Mouse (Mus musculus) frontal cortex, postnatal 10 days (tissue): ENCODE results near the gene Nwd2.

Experiments used
- DNase-seq, 2 experiments: peaks; one replicate each; pipeline ENCODE4 v3.0.0; 2022; ENCODE audit warnings: low spot score in 2 of 2, mixed read lengths in 1 of 2

Nwd2 gene

DNA sequence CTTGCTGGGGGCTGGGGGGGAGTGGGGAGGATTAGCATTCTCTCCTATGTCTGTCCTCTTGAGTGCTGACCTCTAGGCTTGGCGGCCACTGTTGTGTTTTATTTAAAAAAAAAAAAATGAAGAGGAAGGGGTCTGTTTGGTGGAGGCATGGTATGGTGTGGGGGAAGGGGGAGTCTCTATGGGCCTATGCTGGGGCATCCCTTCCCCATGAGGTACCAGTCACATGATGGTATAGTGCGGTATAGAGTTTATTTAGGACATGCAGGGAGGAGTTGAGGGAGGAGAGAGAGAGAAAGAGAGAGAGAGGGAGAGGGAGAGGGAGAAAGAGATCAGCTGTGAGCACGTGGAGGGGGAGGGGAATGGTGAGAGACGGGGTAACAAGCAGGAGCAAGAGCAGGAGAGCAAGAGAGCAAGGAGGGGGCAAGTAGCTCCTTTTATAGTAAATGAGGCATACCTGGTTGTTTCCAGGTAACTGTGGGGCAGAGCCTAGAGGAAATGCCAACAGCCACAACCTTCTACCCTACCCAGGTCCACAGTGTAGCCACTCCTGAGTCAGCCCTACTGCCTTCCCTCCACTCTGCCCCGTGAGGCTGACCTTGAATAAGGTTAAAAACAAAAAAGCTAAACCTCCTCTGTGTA, 178.6 kb downstream of the Nwd2 start:
- no peak for DNase-seq

DNA sequence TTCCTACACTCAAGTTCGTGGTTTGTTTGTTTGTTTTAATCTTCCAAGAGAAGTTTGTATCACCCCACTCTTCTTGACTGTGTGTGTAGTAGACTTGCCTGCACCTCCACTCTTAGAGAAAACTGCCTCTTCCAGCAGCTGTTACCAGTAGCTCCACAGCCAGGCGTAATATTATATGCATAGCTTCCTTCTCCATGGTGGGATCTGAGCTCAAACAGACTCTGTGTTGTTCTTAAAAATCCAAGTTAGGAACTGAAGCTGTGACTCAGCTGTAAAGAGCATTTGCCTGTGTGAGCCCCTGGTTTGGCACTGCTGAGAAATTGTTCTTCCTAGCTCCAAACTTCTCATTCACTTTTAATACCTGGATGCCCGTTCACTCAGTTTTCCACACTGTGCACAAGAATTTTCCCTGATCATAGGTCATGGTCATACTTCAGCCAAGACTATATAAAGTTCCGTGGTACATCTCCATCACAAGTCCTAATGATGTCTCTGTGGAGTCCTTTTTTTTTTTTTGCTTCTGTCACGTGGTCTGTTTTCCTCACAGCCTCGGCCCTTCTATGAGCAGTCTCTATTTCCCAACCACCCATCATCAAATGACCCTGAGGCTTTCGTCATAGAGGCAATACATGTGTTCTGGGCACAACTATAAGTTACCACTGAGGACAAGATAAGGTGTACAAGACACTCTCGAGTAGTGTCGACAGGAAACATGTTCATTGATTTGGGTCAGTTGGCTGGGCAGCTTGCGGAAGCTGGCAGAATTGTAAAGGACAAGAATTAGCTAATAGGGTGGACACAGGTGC, 179.7 kb downstream of the Nwd2 start:
- DNase-seq, result no peak

DNA sequence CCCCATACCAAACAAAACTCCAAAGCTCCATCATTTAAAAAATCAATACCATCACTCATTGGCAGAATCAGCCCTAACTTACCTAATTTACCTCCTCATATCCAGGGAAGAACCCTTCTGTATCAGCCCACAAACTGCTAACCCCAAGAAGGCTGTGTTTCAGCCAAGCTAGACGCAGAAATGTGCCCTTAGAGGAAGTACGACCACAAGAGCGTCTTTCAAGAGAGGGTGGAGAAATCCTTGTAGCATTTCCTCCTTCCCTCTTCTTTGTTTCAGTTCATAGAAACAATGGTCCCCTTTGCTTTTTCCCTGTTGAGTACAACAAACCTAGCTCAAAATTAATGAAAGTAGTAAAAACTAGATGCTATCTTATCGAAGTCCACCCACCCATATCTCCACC, 182.2 kb downstream of the Nwd2 start:
- no peak for DNase-seq

DNA sequence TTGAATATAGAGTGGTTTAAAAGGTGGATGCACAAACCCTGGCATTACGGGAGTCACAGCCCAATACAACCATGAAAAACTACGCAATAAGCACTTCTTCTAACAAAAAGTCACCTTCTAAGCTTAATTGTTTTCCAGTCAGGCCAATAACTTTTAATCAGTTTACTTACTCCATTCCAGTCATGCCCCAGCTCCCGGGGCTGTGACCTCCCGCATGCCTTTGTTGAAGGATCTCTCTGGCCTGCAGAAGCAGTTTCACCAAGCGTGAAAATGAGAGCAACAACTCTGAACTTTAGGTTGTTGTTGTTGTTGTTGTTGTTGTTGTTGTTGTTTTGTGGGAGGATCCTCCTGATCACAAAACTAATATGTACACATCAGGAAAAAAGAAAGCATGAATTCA, 185.1 kb downstream of the Nwd2 start:
- no peak for DNase-seq

DNA sequence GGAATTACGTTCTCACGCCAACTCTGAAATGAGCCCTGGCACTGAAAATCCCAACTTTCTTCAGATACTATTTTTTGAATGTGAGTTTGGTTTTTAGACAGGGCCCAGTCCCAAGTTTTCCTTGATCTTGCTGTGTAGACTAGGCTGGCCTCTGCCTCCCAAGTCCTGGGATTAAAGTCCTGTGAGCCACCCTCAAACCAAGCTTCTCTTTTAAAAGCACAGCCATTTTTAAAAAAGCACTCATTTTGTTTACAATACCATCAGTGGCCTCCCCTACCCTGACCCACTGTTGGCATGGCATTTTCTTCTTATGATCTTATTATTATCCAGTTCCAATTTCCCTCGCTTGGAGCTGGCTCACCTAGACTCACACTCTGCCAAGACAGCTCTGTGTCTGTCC, 185.5 kb downstream of the Nwd2 start:
- no peak for DNase-seq

DNA sequence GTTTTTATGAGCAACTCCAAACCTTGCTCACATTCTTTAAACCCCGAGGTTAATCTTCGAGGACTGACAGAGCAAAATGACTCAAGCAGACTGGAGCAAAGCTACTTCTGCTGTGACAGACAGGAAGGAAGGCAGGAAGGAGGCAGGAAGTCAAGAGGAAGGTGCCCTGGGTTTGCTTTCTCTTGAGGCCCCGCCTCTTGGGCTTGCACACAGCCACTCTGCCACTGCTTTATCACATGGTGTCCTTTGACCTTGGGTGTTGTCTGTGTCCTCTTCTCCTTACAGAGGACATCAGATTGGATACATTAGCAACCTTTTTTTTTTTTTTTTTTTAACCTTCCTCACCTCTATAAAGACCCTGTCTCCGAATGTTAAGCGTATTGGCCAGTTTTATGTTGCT, 188.2 kb downstream of the Nwd2 start:
- no peak for DNase-seq

DNA sequence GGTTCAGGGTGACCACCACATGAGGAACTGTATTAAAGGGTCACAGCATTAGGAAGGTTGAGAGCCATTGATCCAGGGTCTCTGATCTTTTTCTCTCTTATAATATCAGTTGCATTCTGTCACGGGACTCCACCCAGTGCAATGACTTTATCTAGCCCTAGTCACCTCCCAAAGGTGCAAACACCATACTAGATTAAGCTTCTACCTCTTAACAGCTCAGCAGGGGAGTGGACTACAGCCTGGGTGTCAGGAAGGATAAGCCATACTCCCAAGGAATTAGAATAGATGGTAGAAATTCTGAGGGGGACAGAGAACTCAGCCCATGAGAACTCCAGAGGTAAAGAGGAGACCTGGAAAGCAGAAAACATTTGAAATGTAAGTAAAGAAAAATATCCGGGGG, 188.9 kb downstream of the Nwd2 start:
- no peak for DNase-seq

DNA sequence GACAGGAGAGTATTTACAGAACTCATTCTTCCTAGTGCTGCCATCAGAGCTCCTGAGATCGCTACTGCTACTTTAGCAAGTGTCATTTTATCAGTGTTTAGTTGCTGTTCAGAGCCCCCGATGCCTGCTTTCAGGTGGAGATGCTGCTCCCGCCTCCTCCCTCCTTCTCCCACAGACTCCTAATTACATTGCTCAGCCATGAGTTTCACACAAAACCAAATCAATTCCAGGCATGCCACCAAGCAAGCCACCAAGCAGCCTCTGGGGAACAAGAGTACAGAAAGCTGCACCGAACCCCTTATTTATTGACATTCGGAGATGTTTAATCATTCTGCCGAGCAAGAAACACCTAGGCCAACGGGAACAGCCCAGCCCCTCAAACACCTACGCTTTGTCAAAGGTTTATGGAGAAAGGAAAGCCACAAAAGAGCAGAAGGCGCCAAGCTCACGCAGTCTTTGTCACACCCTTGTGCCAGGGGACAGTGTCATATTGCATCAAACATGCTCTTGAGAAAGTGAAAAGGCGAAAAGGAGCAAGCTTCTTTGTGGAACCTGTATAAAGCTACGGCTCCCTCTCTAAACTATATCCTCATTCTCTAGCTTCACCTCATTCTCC, 191.0 kb downstream of the Nwd2 start:
- DNase-seq, result no peak

DNA sequence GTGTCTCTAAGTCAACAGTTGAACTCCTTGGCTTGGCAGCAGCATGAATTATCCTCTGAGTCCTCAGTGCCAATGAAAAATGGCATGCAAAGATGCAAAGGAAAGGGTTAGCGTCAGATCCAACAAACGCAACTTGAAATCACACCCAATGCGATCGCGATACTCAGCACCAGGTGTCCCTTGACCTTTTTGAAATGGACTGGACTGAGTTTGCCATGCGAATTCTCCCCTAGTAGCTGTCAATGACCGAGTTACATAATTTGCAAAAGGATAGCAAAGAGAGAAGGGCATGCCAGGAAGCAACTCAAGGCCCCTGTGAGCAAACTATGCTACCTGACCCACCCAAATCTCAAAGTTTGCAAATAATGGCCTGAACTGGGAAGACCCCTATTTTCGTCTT, 198.2 kb downstream of the Nwd2 start:
- no peak for DNase-seq

DNA sequence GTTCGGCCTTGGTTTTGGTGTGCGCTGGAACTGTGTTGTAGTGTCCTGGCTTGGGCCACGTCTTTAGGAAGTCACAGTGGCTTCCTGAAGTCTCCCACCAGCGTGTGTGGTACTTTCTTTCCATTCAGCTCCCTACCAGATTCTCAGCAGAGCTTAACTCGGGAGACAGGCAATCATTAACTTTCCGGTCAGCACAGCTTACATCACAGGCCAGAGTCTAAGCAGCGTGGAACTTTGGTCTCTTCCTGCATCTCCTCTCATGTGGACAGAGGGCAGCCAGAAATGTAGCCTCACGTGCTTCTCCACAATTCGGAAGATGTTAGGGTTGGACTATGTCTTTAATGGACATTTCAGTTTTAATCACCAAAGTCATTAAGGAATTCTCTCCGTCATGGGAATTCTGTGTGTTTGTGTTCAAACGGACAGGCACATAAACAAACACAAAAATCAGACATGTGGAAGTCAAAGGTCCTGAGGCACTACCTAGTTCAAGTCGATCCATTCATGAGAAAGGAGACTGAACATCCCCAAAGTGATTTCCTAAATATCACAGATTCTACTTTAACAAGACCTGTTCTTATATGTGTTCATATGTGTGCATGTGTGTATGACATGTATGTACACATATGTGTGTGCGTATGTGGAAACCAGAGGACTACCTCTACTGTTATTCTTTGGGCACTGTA, 198.8 kb downstream of the Nwd2 start:
- DNase-seq, result no peak

DNA sequence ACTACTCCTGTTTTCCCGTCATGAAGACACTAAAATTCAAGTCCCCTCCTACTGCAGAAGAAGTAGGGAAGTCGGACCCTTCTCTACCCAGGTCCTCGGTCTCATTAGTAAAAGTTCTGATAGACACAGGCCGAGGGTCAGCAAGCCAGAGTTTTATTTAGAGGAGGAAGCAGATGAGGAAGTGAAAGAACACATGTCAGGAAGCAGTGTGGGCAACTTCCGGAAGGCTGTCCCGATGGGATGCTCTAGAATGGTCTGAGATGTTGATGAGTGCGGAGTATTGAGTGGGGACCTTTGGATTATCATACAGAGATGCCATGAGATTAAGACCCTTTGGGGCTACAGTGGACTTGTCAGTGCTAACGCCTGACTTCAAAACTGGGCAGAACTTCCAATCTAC, 210.0 kb downstream of the Nwd2 start:
- no peak for DNase-seq
